Mouse (Mus musculus): ENCODE results near the gene Barhl1. TPM values are rescaled to one million over a fixed set of nuclear protein-coding genes. Genes with fewer than 3 reads are reported as not detected.

The Barhl1 gene
- polyA plus RNA-seq, 1 experiment from 2014 or later, result not detected

- Histone ChIP-seq H3K4me1 (replicated peaks; ENCODE audit: control insufficient read depth, insufficient read depth, low read length) (no peaks in the 10 kb centered on the region), H3K27ac (ENCODE audit: low read depth, low read length) (no peak overlapping the region), H3K4me3 (ENCODE audit: low read depth, low read length) (no peak overlapping the region), H3K4me2 (replicated peaks; ENCODE audit: low read depth) (no peak overlapping the region), H3K9me3 (ENCODE audit: control insufficient read depth) (no peaks in the 10 kb centered on the region), H3K9ac (ENCODE audit: low read depth, low read length) (no peak overlapping the region), H3K36me3 (ENCODE audit: control insufficient read depth, insufficient read depth) (no peaks in the 10 kb centered on the region), H3K27me3 (replicated peaks; ENCODE audit: control insufficient read depth, insufficient read depth, low read length) (peaks cover 99% of the 10 kb centered on the region)
- ATAC-seq, result no peak
- no peak for TF ChIP-seq CTCF (IDR thresholded peaks at IDR 0.05; ENCODE audit: low read depth)
- 3% methylated on average over 4 of the region's 4 CpGs for WGBS
Observed at GRCm38 (mm10) chr2:28912961-28913360, 3.5 kb downstream of the Barhl1 start.

GRCm38 (mm10) chr2:28912039-28912700, 4.3 kb downstream of the Barhl1 start:
- Histone ChIP-seq H3K4me2 (replicated peaks; ENCODE audit: low read depth) (no peak overlapping the region), H3K4me3 (ENCODE audit: low read depth, low read length) (no peak overlapping the region), H3K36me3 (ENCODE audit: control insufficient read depth, insufficient read depth) (0 out of 2 replicates have a peak, but pooled peaks cover 2% of the 10 kb centered on the region), H3K27ac (ENCODE audit: low read depth, low read length) (no peak overlapping the region), H3K9me3 (ENCODE audit: control insufficient read depth) (no peaks in the 10 kb centered on the region), H3K4me1 (replicated peaks; ENCODE audit: control insufficient read depth, insufficient read depth, low read length) (no peaks in the 10 kb centered on the region), H3K27me3 (replicated peaks; ENCODE audit: control insufficient read depth, insufficient read depth, low read length) (peaks cover 95% of the 10 kb centered on the region), H3K9ac (ENCODE audit: low read depth, low read length) (no peak overlapping the region)
- 3% methylated on average over 33 of the region's 33 CpGs for WGBS
- ATAC-seq, result no peak
- no peak for TF ChIP-seq CTCF (IDR thresholded peaks at IDR 0.05; ENCODE audit: low read depth)

GRCm38 (mm10) chr2:28911331-28912038, 5.0 kb downstream of the Barhl1 start:
- H3K4me2 ChIP-seq (replicated peaks; ENCODE audit: low read depth), result no peak overlapping the region
- ATAC-seq, result no peak
- 2% methylated on average over 43 of the region's 44 CpGs for WGBS
- peaks cover 88% of the 10 kb centered on the region for H3K27me3 ChIP-seq (replicated peaks; ENCODE audit: control insufficient read depth, insufficient read depth, low read length)
- no peak overlapping the region for H3K27ac ChIP-seq (ENCODE audit: low read depth, low read length)
- no peak for TF ChIP-seq CTCF (IDR thresholded peaks at IDR 0.05; ENCODE audit: low read depth)
- no peak overlapping the region for H3K4me3 ChIP-seq (ENCODE audit: low read depth, low read length)
- H3K9ac ChIP-seq (ENCODE audit: low read depth, low read length), result no peak overlapping the region
- no peaks in the 10 kb centered on the region for H3K4me1 ChIP-seq (replicated peaks; ENCODE audit: control insufficient read depth, insufficient read depth, low read length)
- H3K9me3 ChIP-seq (ENCODE audit: control insufficient read depth), result no peaks in the 10 kb centered on the region
- 0 out of 2 replicates have a peak, but pooled peaks cover 7% of the 10 kb centered on the region for H3K36me3 ChIP-seq (ENCODE audit: control insufficient read depth, insufficient read depth)

GRCm38 (mm10) chr2:28910877-28911276, 5.6 kb downstream of the Barhl1 start:
- Histone ChIP-seq H3K9ac (ENCODE audit: low read depth, low read length) (no peak overlapping the region), H3K27ac (ENCODE audit: low read depth, low read length) (no peak overlapping the region), H3K9me3 (ENCODE audit: control insufficient read depth) (no peaks in the 10 kb centered on the region), H3K36me3 (ENCODE audit: control insufficient read depth, insufficient read depth) (0 out of 2 replicates have a peak, but pooled peaks cover 7% of the 10 kb centered on the region), H3K4me2 (replicated peaks; ENCODE audit: low read depth) (no peak overlapping the region), H3K4me3 (ENCODE audit: low read depth, low read length) (no peak overlapping the region), H3K27me3 (replicated peaks; ENCODE audit: control insufficient read depth, insufficient read depth, low read length) (peaks cover 83% of the 10 kb centered on the region), H3K4me1 (replicated peaks; ENCODE audit: control insufficient read depth, insufficient read depth, low read length) (no peaks in the 10 kb centered on the region)
- ATAC-seq, result no peak
- no peak for TF ChIP-seq CTCF (IDR thresholded peaks at IDR 0.05; ENCODE audit: low read depth)
- 12% methylated on average over 3 of the region's 3 CpGs for WGBS

- WGBS, result 10% methylated on average over 25 of the region's 25 CpGs
- Histone ChIP-seq H3K36me3 (ENCODE audit: control insufficient read depth, insufficient read depth) (0 out of 2 replicates have a peak, but pooled peaks cover 7% of the 10 kb centered on the region), H3K9me3 (ENCODE audit: control insufficient read depth) (no peaks in the 10 kb centered on the region), H3K9ac (ENCODE audit: low read depth, low read length) (no peak overlapping the region), H3K27me3 (replicated peaks; ENCODE audit: control insufficient read depth, insufficient read depth, low read length) (peaks cover 75% of the 10 kb centered on the region), H3K27ac (ENCODE audit: low read depth, low read length) (no peak overlapping the region), H3K4me2 (replicated peaks; ENCODE audit: low read depth) (no peak overlapping the region), H3K4me3 (ENCODE audit: low read depth, low read length) (0 out of 2 replicates have a peak overlapping the region, but pooled peaks have one; percentile 2), H3K4me1 (replicated peaks; ENCODE audit: control insufficient read depth, insufficient read depth, low read length) (no peaks in the 10 kb centered on the region)
- no peak for ATAC-seq
- no peak for TF ChIP-seq CTCF (IDR thresholded peaks at IDR 0.05; ENCODE audit: low read depth)
Observed at GRCm38 (mm10) chr2:28909818-28910710, 6.4 kb downstream of the Barhl1 start.
